Mouse (Mus musculus): ENCODE data around the gene Golga2.
A peak's percentile ranks its signal among the peaks of the same experiment; 100 is the strongest.

Golga2 gene

GRCm38 (mm10) chr2:32344598-32345321 is 57.6 kb downstream of the Golga2 start:
- no peak for DNase-seq

GRCm38 (mm10) chr2:32347019-32347418 is 59.8 kb downstream of the Golga2 start:
- DNase-seq: no peak

GRCm38 (mm10) chr2:32348311-32348710 is 61.1 kb downstream of the Golga2 start:
- no peak for DNase-seq

- no peak for DNase-seq
Observed at GRCm38 (mm10) chr2:32349625-32350255, 62.6 kb downstream of the Golga2 start.

GRCm38 (mm10) chr2:32350471-32351051 is 63.4 kb downstream of the Golga2 start:
- DNase-seq: no peak

GRCm38 (mm10) chr2:32351471-32351961 is 64.3 kb downstream of the Golga2 start:
- no peak for DNase-seq

- peak; percentile 26 for DNase-seq
Observed at GRCm38 (mm10) chr2:32352151-32353006, 65.2 kb downstream of the Golga2 start, which contains the start of gene Ciz1. Ciz1 (plus strand) TSS chr2:32352327.

GRCm38 (mm10) chr2:32353007-32353542 is 65.9 kb downstream of the Golga2 start, which contains the start of gene Dnm1:
Dnm1 (minus strand) TSS chr2:32353338.
- DNase-seq: peak; percentile 89

GRCm38 (mm10) chr2:32353836-32354235 is 66.7 kb downstream of the Golga2 start:
- DNase-seq: no peak

- DNase-seq: no peak
Observed at GRCm38 (mm10) chr2:32354336-32354895, 67.2 kb downstream of the Golga2 start.

GRCm38 (mm10) chr2:32356216-32356615 is 69.0 kb downstream of the Golga2 start:
- no peak for DNase-seq
